Mouse (Mus musculus) intestine, embryonic 14.5 days (tissue): ENCODE data around the gene Dennd5b. TPM values are rescaled to one million over a fixed set of nuclear protein-coding genes. Genes with fewer than 3 reads are reported as not detected.
A peak's percentile ranks its signal among the peaks of the same experiment; 100 is the strongest.
"Not testable (repeated sequence)": the region's sequence is repeated elsewhere in the genome, so short reads cannot be mapped to it uniquely, and the experiment has no call there.

Experiments
- ATAC-seq: fragments of 200-750 bp; cut with Nextera tagmentation; replicated peaks from 2 replicates; pipeline ENCODE4 v1.8.0; 2017; ENCODE audit warnings: low read depth, moderate number of reproducible peaks, moderate TSS enrichment, moderate library complexity; ENCODE audit not compliant: low FRiP score, low TSS enrichment
- DNase-seq: peaks from one replicate; pipeline ENCODE4 v3.0.0-alpha.2; 2018; ENCODE audit warnings: low spot score
- H3K27ac ChIP-seq: fragments of 300-500 bp; sonication (generic); 2 replicates; pipeline ENCODE4 v1.5.1; 2014; ENCODE audit warnings: low read depth, mild to moderate bottlenecking, control low read depth
- H3K27me3 ChIP-seq: fragments of 300-500 bp; sonication (generic); replicated peaks from 2 replicates; pipeline ENCODE4 v1.6.1; 2014; ENCODE audit warnings: low read length, control low read depth; ENCODE audit not compliant: control insufficient read depth, insufficient read depth
- H3K36me3 ChIP-seq: fragments of 300-500 bp; sonication (generic); 2 replicates; pipeline ENCODE4 v1.6.1; 2014; ENCODE audit warnings: low read length, control low read depth; ENCODE audit not compliant: control insufficient read depth, insufficient read depth
- H3K4me1 ChIP-seq: fragments of 300-500 bp; sonication (generic); replicated peaks from 2 replicates; pipeline ENCODE4 v1.6.1; 2014; ENCODE audit warnings: low read length, control low read depth, mixed read lengths; ENCODE audit not compliant: control insufficient read depth, insufficient read depth
- H3K4me2 ChIP-seq: fragments of 300-500 bp; sonication (generic); 2 replicates; pipeline ENCODE4 v1.6.1; 2014; ENCODE audit warnings: low read length
- H3K4me3 ChIP-seq: fragments of 300-500 bp; sonication (generic); 2 replicates; pipeline ENCODE4 v1.5.1; 2014; ENCODE audit warnings: low read depth, low read length, control low read depth, mixed read lengths
- H3K9ac ChIP-seq: fragments of 300-500 bp; sonication (generic); 2 replicates; pipeline ENCODE4 v1.6.1; 2014; ENCODE audit warnings: mild to moderate bottlenecking, low read length
- H3K9me3 ChIP-seq: fragments of 300-500 bp; sonication (generic); 2 replicates; pipeline ENCODE4 v1.6.1; 2016; ENCODE audit warnings: low read length, control low read depth; ENCODE audit not compliant: control insufficient read depth
- WGBS: fragments of 180-500 bp; shearing (Covaris S2); extraction: QIAGEN DNeasy Blood & Tissue Kit; methylation state at CpG from one replicate; pipeline ENCODE4 v1.1.7; 2014; 5-methylcytosine and 5-hydroxymethylcytosine counted together
- polyA plus RNA-seq: library from polyadenylated mRNA; unstranded; fragments of >200 nt; fragmentation: Nextera tagmentation; extraction: Ambion mirVana; gene quantifications from 2 replicates; pipeline ENCODE4 v1.2.1, GENCODE M21; 2014

The Dennd5b gene
- polyA plus RNA-seq, 1 experiment from 2014 or later = 13.2 TPM

DNA sequence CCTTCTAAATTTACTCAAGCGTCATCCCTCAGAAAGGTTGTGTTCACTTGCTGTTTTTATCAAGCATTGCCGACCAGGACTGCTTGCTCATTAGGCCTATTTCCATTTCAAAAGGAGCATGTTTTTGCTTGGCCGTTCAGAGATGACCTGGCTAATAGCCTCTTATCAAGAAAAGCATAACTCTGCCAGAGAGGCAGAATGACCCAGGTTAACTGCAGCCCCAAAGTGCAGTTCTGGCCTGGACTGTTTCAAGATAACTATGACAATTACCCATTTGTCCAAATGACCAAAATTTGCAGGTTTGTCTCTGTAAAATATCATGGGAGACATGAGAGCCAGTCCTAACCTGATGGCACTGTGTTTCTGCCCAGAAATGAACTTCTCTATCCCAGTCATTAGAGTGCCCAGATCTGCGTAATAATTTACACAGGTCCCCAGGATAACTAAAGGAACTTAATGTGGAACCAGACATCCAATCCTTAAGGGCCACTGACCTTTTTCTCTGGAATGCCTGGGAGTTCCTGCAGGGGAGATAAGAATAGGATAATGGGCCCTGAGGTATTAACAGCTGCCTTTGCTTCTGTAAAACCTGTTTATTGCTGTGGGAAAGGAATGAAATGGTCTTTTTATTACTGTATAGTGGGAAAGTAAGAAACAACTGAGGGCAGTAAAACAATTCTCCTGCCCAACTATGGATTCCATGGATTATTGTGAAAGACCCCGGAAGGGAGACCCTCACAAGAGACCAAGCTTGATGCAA is 33.1 kb upstream of the Dennd5b start:
- Histone ChIP-seq H3K27me3 (no peaks in the 10 kb centered on the region), H3K36me3 (no peaks in the 10 kb centered on the region), H3K9me3 (no peaks in the 10 kb centered on the region), H3K9ac (no peak overlapping the region), H3K4me2 (no peak overlapping the region), H3K27ac (no peak overlapping the region; the same call in 1 of the 2 replicates), H3K4me3 (no peak overlapping the region), H3K4me1 (peaks cover 7% of the 10 kb centered on the region)
- 12% methylated on average over 5 of the region's 5 CpGs for WGBS
- ATAC-seq = no peak
- no peak for DNase-seq

GRCm38 (mm10) chr6:149132311-149133077 is 31.0 kb upstream of the Dennd5b start:
- H3K4me2 ChIP-seq = no peak overlapping the region
- no peaks in the 10 kb centered on the region for H3K9me3 ChIP-seq
- H3K27ac ChIP-seq = no peak overlapping the region
- WGBS = 25% methylated on average over 5 of the region's 5 CpGs
- peak; percentile 51 for ATAC-seq
- H3K9ac ChIP-seq = no peak overlapping the region
- H3K36me3 ChIP-seq = no peaks in the 10 kb centered on the region
- peak; percentile 69 for DNase-seq
- no peak overlapping the region for H3K4me3 ChIP-seq
- no peaks in the 10 kb centered on the region for H3K27me3 ChIP-seq
- peaks cover 7% of the 10 kb centered on the region for H3K4me1 ChIP-seq

DNA sequence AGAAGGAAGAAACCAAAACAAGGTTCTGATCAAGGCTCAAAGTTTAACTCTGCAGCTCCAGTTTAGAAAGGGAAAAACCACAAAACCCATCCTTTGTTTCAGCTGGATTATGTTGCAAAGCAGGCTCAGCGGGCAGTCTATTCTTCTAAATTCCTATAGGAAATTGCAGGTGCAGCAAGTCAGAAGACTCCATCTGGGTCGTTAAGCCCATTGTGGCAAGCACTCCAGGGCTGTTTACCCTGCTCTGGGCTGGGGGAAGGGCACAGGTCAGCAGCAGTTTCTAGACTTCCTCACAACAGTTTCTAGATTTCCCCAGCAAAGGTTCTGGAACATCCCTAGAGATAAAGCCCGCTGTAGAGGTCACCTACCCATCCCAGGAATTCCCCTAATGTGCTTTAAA is 29.6 kb upstream of the Dennd5b start:
- Histone ChIP-seq H3K27me3 (no peaks in the 10 kb centered on the region), H3K36me3 (no peaks in the 10 kb centered on the region), H3K9ac (no peak overlapping the region), H3K27ac (no peak overlapping the region), H3K4me3 (no peak overlapping the region), H3K4me2 (no peak overlapping the region), H3K4me1 (peaks cover 7% of the 10 kb centered on the region), H3K9me3 (no peaks in the 10 kb centered on the region)
- ATAC-seq = no peak
- WGBS = 41% methylated on average over 3 of the region's 3 CpGs
- no peak for DNase-seq

GRCm38 (mm10) chr6:149129870-149130269 is 28.4 kb upstream of the Dennd5b start, which contains the start of gene Gm10203:
TSS of gene Gm10203 (plus strand) at chr6:149130170.
- H3K9me3 ChIP-seq, H3K4me3 ChIP-seq, H3K36me3 ChIP-seq, H3K4me1 ChIP-seq, DNase-seq, H3K9ac ChIP-seq, H3K27me3 ChIP-seq, H3K4me2 ChIP-seq, ATAC-seq, H3K27ac ChIP-seq: not testable (repeated sequence)
- 84% methylated on average over 8 of the region's 8 CpGs for WGBS

GRCm38 (mm10) chr6:149126675-149127074 is 25.2 kb upstream of the Dennd5b start:
- Histone ChIP-seq H3K9ac (no peak overlapping the region), H3K27me3 (no peaks in the 10 kb centered on the region), H3K4me1 (no peaks in the 10 kb centered on the region), H3K4me3 (no peak overlapping the region), H3K27ac (no peak overlapping the region), H3K9me3 (no peaks in the 10 kb centered on the region), H3K36me3 (no peaks in the 10 kb centered on the region), H3K4me2 (no peak overlapping the region)
- DNase-seq = no peak
- 70% methylated on average over 4 of the region's 4 CpGs for WGBS
- no peak for ATAC-seq

- Histone ChIP-seq H3K4me2 (no peak overlapping the region), H3K36me3 (no peaks in the 10 kb centered on the region), H3K9ac (no peak overlapping the region), H3K9me3 (no peaks in the 10 kb centered on the region), H3K4me1 (no peaks in the 10 kb centered on the region; the same call in 1 of the 2 replicates), H3K27me3 (no peaks in the 10 kb centered on the region), H3K27ac (no peak overlapping the region), H3K4me3 (no peak overlapping the region)
- DNase-seq = no peak
- 72% methylated on average over 3 of the region's 3 CpGs for WGBS
- ATAC-seq = no peak
These were observed 21.6 kb upstream of the Dennd5b start for GRCm38 (mm10) chr6:149123042-149123441.

GRCm38 (mm10) chr6:149119853-149120252 is 18.4 kb upstream of the Dennd5b start:
- H3K27me3 ChIP-seq = no peaks in the 10 kb centered on the region
- peak overlapping the region; percentile 33; the same call in 1 of the 2 replicates for H3K27ac ChIP-seq
- no peaks in the 10 kb centered on the region for H3K36me3 ChIP-seq
- WGBS = 24% methylated on average over 2 of the region's 2 CpGs
- no peak overlapping the region for H3K4me3 ChIP-seq
- H3K4me2 ChIP-seq = no peak overlapping the region
- peak; percentile 50; the same call in 1 of the 2 replicates for ATAC-seq
- H3K9me3 ChIP-seq = no peaks in the 10 kb centered on the region
- H3K9ac ChIP-seq = no peak overlapping the region
- no peaks in the 10 kb centered on the region; the same call in 1 of the 2 replicates for H3K4me1 ChIP-seq
- DNase-seq = peak; percentile 74

GRCm38 (mm10) chr6:149118935-149119334 is 17.5 kb upstream of the Dennd5b start:
- no peaks in the 10 kb centered on the region; the same call in 1 of the 2 replicates for H3K4me1 ChIP-seq
- H3K9me3 ChIP-seq = no peaks in the 10 kb centered on the region
- H3K9ac ChIP-seq = no peak overlapping the region
- peak overlapping the region; percentile 38; the same call in 1 of the 2 replicates for H3K27ac ChIP-seq
- 0 out of 2 replicates have a peak overlapping the region, but pooled peaks have one; percentile 8 for H3K4me2 ChIP-seq
- DNase-seq (no peak), ATAC-seq (peak; percentile 83)
- WGBS = 50% methylated on average over 2 of the region's 2 CpGs
- no peak overlapping the region for H3K4me3 ChIP-seq
- no peaks in the 10 kb centered on the region for H3K27me3 ChIP-seq
- no peaks in the 10 kb centered on the region for H3K36me3 ChIP-seq
